Mouse (Mus musculus): ENCODE measurements at regions not wholly inside any gene's neighbourhood (a gene's known extent, or its start where the extent isn't known, plus 50 kb on each side); places are given as distances from the start of the nearest gene placed in this dataset.

DNA sequence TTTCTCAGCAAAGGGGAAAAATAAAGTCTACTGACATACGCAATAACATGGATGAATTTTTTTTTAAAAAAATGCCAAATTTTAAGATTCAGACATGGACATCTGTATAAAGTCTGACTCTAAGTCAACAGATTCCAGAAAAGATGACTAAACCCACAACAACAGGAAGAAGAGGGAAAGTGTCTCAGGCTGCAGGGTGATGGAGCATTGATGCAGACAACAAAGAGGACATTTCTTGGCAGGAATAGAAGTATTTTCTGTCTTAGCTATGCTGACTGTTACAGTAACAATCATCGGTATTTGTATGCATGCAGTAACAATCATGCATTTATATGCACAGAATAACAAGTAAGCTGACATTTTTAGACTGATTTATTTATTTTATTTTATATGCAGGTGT is 139.5 kb downstream of the S1pr1 start:
- no peak for TF ChIP-seq CTCF (IDR thresholded peaks at IDR 0.05; ENCODE audit: insufficient read depth, low read depth, low read length)
- TF ChIP-seq POLR2A (IDR thresholded peaks at IDR 0.05; ENCODE audit: insufficient read depth, low read depth, low read length) = no peak

Measured in olfactory bulb, adult 2 months (tissue).